Mouse (Mus musculus): ENCODE results near the gene Cers6. TPM values are rescaled to one million over a fixed set of nuclear protein-coding genes. Genes with fewer than 3 reads are reported as not detected.

Gene Cers6
- polyA plus RNA-seq, 1 experiment from 2014 or later: 18.9 TPM

DNA sequence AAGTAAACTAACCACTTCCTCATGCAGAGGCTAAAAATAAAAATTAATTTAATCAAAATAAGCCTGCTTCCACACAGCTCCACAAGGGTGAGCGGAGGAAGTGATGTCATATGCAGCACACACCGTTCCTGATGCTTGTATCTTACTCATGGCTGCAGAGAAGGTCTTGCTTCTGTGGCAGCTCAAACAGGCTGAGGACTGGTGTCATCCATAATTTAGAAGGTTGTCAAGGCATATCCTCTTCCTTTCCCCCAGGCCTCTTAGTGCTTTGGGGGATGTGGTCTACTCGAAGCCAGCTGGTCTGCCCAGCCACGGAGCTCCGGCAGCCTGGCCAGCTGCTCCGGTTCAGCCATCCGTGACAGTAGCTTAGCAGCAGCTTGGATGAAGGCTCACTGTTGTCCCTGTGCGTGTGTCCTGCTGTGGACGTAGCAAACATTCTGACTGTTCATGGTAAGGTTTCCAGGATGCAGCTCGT lies 267.7 kb downstream of the Cers6 start:
- ATAC-seq (ENCODE audit: extremely low read depth, insufficient number of reproducible peaks, low FRiP score, low TSS enrichment): no peak
- no peaks in the 10 kb centered on the region for H3K9me3 ChIP-seq
- 65% methylated on average over 10 of the region's 10 CpGs for WGBS

DNA sequence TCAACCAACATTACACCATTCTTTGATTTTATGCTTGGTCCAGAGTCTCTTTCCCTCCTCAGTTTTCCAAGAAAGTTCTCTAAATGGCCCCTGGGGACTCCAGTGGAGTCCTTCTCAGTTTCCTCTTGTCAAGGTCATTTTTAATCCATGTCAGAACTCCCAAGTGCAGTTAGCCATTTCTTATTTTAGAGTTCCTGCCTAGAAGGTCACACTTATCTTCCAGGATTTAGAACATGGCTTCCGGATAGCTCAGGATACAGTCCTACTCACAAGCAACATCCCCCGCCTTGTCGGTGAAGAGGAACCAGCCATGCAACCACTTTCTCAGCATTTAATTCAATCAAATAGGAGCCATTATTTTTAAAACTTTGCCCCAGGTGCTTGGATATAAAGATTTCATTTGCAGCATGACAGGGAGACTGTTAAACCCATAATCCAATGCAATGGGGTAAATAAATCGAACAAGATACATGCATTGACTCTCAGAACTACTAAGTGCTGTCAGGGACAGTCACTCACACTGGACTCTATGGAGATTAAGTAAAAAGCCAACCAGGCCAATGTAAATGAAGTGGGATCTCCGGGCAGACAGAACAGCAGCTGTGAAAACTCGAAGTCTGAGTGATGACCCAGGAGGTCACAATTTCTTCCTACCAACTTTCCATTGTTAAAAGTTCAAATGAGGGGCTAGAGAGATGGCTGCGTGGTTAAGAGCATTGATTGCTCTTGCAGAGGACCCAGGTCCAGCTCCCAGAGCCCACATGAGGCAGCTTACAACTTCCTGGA lies 268.4 kb downstream of the Cers6 start:
- Histone ChIP-seq H3K9ac (no peak overlapping the region), H3K9me3 (no peaks in the 10 kb centered on the region), H3K27me3 (replicated peaks) (no peaks in the 10 kb centered on the region), H3K27ac (replicated peaks) (peak overlapping the region; percentile 56; the same call in 1 of the 2 replicates), H3K4me3 (no peak overlapping the region), H3K36me3 (no peaks in the 10 kb centered on the region), H3K4me2 (no peak overlapping the region), H3K4me1 (peaks cover 15% of the 10 kb centered on the region)
- ATAC-seq (ENCODE audit: extremely low read depth, insufficient number of reproducible peaks, low FRiP score, low TSS enrichment): no peak
- 57% methylated on average over 7 of the region's 7 CpGs for WGBS

More for the DNA sequence above, 267.7 kb downstream of the Cers6 start:
- Histone ChIP-seq H3K36me3 (no peaks in the 10 kb centered on the region), H3K27me3 (replicated peaks) (no peaks in the 10 kb centered on the region), H3K4me3 (no peak overlapping the region), H3K4me1 (peaks cover 15% of the 10 kb centered on the region), H3K27ac (replicated peaks) (peak overlapping the region; percentile 56), H3K9ac (no peak overlapping the region), H3K4me2 (peak overlapping the region; percentile 22; the same call in 1 of the 2 replicates)

DNA sequence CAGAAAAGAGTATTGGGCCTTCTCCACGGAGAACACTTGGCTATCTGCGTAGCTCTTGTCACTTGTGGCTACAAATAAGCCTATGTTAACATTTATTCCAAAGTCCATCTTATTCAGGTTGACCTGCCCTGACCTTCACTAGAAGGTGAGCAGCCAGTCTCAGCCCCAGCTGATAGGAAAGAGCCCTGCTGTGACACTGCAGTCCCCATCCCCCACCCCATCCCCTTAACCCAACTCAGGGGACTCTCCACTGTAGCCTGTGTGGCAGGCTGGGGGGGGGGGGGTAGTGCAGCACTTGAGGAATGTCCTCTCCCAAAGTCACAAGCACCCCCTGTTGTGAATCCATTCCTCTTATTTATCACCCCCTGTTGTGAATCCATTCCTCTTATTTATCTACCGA lies 270.8 kb downstream of the Cers6 start:
- Histone ChIP-seq H3K27me3 (replicated peaks) (no peaks in the 10 kb centered on the region), H3K36me3 (no peaks in the 10 kb centered on the region), H3K4me3 (no peak overlapping the region), H3K9ac (no peak overlapping the region), H3K9me3 (no peaks in the 10 kb centered on the region), H3K4me1 (peaks cover 29% of the 10 kb centered on the region), H3K4me2 (no peak overlapping the region), H3K27ac (replicated peaks) (no peak overlapping the region)
- 41% methylated on average over 3 of the region's 3 CpGs for WGBS
- ATAC-seq (ENCODE audit: extremely low read depth, insufficient number of reproducible peaks, low FRiP score, low TSS enrichment): no peak

DNA sequence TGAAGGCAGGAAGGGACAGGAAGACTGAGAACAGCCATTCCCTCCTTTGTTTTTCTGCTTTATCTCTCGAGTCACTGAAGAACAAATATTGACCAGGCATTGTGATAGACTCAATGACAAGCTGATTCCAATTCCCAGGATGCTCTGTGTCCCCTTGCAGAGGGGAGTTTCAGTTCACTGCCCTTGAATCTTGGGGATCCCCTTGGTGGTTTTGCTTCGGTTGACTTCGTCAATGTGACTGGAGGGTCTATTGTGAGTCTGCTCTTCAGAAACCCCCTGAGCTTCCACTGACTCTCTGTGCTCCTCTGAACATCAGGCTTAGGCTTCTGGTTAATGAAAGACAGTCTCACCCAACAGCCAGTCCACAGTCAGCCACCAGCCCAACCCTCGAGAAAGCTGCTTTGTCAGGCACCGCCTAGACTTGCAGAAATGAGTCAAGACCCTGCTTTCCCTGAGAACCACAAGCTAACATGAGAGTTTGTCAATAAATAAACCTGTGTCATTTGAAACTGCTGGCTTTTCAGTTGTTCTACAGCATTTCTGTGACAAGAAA lies 271.3 kb downstream of the Cers6 start:
- Histone ChIP-seq H3K27me3 (replicated peaks) (no peaks in the 10 kb centered on the region), H3K27ac (replicated peaks) (no peak overlapping the region), H3K4me3 (no peak overlapping the region), H3K36me3 (no peaks in the 10 kb centered on the region), H3K9me3 (no peaks in the 10 kb centered on the region), H3K9ac (no peak overlapping the region), H3K4me1 (peaks cover 29% of the 10 kb centered on the region), H3K4me2 (no peak overlapping the region)
- WGBS: 51% methylated on average over 5 of the region's 5 CpGs
- no peak for ATAC-seq (ENCODE audit: extremely low read depth, insufficient number of reproducible peaks, low FRiP score, low TSS enrichment)

DNA sequence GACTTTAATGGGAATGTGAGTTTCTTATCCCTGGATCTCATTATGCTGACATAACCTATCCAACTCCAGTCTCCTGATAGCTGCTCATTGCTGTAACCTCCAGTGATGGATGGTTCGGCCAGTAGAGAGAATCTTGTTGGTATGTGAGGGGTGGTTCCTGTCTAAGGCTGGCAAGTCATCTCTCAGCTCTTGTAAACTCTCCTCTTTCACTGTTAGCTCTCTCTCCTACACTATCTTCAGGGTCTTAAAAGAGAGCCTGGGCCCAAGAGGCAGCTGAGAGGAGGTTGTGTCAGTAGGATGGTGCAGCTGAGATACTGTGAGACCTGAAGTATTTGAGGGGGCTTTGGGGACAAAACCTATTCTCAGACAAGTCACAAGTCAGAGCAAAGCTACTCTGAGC lies 272.9 kb downstream of the Cers6 start:
- no peaks in the 10 kb centered on the region for H3K9me3 ChIP-seq
- H3K36me3 ChIP-seq: no peaks in the 10 kb centered on the region
- no peak overlapping the region for H3K4me3 ChIP-seq
- no peak overlapping the region for H3K27ac ChIP-seq (replicated peaks)
- no peaks in the 10 kb centered on the region for H3K27me3 ChIP-seq (replicated peaks)
- no peak overlapping the region for H3K4me2 ChIP-seq
- WGBS: 58% methylated on average over 1 of the region's 1 CpGs
- no peak overlapping the region for H3K9ac ChIP-seq
- H3K4me1 ChIP-seq: peaks cover 21% of the 10 kb centered on the region
- no peak for ATAC-seq (ENCODE audit: extremely low read depth, insufficient number of reproducible peaks, low FRiP score, low TSS enrichment)

DNA sequence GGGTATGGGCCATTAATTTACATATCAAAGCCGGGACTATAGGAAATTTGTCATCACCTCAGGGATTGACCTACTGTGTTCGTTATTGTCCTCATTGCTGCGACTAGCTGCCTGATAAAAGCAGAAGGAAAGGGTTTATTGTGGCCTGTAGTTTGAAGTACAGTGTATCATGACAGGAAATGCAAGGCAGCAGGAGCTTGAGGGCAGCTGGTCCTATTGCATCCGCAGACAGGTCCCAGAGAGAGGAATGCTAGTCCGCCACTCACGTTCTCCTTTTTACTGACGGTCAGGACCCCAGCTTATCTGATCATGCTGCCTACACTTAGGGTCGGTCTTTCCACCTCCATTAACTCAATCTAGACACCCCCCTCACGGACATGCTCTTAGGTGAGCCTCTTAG lies 273.7 kb downstream of the Cers6 start:
- H3K9ac ChIP-seq: no peak overlapping the region
- H3K9me3 ChIP-seq: no peaks in the 10 kb centered on the region
- peaks cover 14% of the 10 kb centered on the region for H3K4me1 ChIP-seq
- WGBS: 44% methylated on average over 9 of the region's 9 CpGs
- H3K4me2 ChIP-seq: no peak overlapping the region
- no peak overlapping the region for H3K4me3 ChIP-seq
- H3K36me3 ChIP-seq: no peaks in the 10 kb centered on the region
- no peaks in the 10 kb centered on the region for H3K27me3 ChIP-seq (replicated peaks)
- no peak; the same call in 1 of the 2 replicates for ATAC-seq (ENCODE audit: extremely low read depth, insufficient number of reproducible peaks, low FRiP score, low TSS enrichment)
- no peak overlapping the region for H3K27ac ChIP-seq (replicated peaks)

DNA sequence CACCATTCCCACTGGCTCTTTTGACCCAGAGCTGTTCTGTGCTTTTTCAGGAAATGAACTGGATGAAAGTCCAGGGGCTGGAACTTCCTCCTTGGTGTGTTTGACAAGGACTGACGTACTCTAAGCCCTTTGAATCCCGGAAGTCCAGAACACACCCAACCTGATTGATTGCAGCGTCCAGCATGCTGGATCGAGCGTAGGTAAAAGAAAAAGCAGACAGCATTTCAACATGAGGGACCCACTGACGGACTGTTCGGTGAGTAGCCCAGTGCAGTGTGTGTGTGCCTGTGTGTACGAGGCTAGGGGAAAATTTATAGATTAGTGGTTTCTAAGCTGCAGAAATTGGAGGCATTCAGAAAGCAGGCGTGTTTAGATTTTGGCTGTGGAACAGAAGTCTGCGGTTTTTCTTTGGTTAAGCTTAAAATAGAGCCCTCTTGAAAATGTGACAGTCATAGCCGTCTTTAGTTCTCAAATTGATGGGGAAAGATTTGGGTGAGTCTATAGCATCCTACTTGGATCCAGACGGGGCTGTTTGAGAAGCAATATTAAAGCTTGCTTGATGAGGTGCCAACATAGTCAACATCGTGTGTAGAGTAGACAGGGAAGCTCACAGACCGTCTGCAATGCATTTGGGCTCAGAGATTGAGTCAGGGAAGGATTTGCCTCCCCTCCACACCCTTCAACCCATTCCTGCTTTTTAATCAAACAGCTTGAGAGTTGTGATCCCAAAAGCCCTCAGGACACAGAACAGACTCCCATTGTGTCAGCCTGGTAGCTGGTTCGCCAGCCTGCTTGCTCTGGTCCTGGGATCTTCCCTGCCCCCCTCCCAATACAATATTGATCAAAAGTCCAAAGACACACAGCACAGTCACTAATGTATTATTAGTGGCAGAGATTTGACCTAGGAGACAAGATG lies 274.7 kb downstream of the Cers6 start, which contains the start of gene Nostrin:
TSS of gene Nostrin (plus strand) at position 140 of the 916 bp plus-strand sequence.
- peaks cover 15% of the 10 kb centered on the region for H3K4me1 ChIP-seq
- no peak within 1 kb of the TSS for H3K9ac ChIP-seq
- no peak within 1 kb of the TSS for H3K27ac ChIP-seq (replicated peaks)
- no peaks in the 10 kb centered on the region for H3K27me3 ChIP-seq (replicated peaks)
- no peak for ATAC-seq (ENCODE audit: extremely low read depth, insufficient number of reproducible peaks, low FRiP score, low TSS enrichment)
- peak within 1 kb of the TSS; percentile 47 for H3K4me2 ChIP-seq
- no peaks in the 10 kb centered on the region for H3K9me3 ChIP-seq
- peak within 1 kb of the TSS; percentile 20 for H3K4me3 ChIP-seq
- WGBS: 49% methylated on average over 15 of the region's 15 CpGs
- no peaks in the 10 kb centered on the region for H3K36me3 ChIP-seq

DNA sequence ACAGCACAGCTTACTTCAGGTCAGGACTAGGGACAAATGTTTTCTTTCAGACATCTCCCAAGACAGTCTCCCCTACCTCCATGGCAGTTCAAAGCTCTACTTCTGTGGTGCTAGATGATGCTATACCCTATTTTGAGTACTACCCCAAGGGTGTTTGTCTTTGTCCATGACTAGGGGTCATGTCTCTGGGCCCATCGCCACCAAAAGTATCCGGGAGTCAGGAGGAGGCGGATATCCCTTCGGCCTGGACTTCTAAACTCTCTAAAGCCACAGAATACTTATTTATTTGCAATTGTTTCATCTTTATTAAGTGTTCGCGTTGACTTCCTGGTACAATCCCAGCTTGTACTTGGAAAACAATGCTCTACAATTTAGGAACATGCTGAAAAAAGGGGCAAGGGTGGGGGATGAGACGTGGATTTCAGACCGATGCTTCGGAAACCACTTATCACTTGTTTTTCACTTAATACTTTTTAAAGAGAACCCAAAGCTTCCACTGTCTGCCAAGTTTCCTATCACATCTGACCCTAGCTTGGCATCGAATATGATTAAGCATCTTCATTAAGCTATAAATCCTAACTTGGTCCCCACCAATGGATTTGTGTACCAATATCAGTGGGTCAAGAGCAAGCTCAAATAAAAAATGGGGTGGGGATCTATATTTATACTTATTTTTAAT lies 276.3 kb downstream of the Cers6 start:
- Histone ChIP-seq H3K36me3 (no peaks in the 10 kb centered on the region), H3K9ac (no peak overlapping the region), H3K4me2 (no peak overlapping the region), H3K4me1 (peaks cover 19% of the 10 kb centered on the region), H3K9me3 (no peaks in the 10 kb centered on the region), H3K4me3 (no peak overlapping the region), H3K27me3 (replicated peaks) (no peaks in the 10 kb centered on the region), H3K27ac (replicated peaks) (no peak overlapping the region)
- ATAC-seq (ENCODE audit: extremely low read depth, insufficient number of reproducible peaks, low FRiP score, low TSS enrichment): no peak
- 85% methylated on average over 10 of the region's 10 CpGs for WGBS

DNA sequence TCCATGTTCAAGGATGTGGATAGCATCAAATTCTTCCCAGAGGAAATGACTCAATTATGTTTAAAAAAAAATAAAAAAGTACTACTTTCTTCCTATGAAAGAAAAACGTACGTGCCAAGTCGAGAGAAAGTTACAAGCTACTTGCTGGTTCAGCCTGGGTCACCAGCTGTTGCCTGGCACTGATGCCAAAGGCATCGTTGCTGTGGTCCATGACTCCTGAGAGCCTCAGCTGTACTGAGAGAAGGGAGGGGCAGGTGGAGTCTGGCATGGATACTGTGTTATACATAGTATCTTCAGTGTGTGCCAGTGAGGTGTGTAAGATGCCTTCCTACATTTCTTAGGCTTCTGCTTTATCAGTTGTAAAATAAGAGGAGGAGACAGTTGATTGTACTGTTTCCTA lies 277.5 kb downstream of the Cers6 start:
- H3K9me3 ChIP-seq: no peaks in the 10 kb centered on the region
- 54% methylated on average over 4 of the region's 4 CpGs for WGBS
- H3K27ac ChIP-seq (replicated peaks): no peak overlapping the region
- ATAC-seq (ENCODE audit: extremely low read depth, insufficient number of reproducible peaks, low FRiP score, low TSS enrichment): no peak
- H3K9ac ChIP-seq: no peak overlapping the region
- no peak overlapping the region for H3K4me2 ChIP-seq
- H3K4me3 ChIP-seq: no peak overlapping the region
- H3K36me3 ChIP-seq: no peaks in the 10 kb centered on the region
- no peaks in the 10 kb centered on the region for H3K27me3 ChIP-seq (replicated peaks)
- H3K4me1 ChIP-seq: peaks cover 19% of the 10 kb centered on the region

DNA sequence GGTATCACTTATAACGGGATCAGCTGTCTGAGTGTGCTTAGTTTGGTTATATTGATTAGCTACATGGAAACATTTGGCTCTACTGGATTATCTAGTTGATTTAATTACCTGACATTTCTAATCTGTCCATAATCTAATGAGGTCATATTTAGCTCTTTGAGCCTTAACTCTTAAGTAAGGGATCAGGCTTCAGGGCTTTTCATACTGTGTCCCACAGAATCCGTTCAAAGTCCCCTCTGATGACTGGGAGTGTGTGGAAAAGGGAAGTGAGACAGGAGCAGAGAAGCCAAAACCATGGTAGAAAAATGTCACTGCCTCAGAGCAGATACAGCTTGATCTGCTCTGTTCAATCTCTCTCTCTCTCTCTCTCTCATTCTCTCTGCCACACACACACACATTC lies 279.0 kb downstream of the Cers6 start:
- no peak overlapping the region for H3K27ac ChIP-seq (replicated peaks)
- no peak for ATAC-seq (ENCODE audit: extremely low read depth, insufficient number of reproducible peaks, low FRiP score, low TSS enrichment)
- no peak overlapping the region for H3K4me3 ChIP-seq
- peaks cover 15% of the 10 kb centered on the region for H3K4me1 ChIP-seq
- H3K27me3 ChIP-seq (replicated peaks): no peaks in the 10 kb centered on the region
- no peaks in the 10 kb centered on the region for H3K9me3 ChIP-seq
- H3K36me3 ChIP-seq: no peaks in the 10 kb centered on the region
- WGBS: 61% methylated on average over 2 of the region's 2 CpGs
- H3K9ac ChIP-seq: no peak overlapping the region
- no peak overlapping the region for H3K4me2 ChIP-seq

DNA sequence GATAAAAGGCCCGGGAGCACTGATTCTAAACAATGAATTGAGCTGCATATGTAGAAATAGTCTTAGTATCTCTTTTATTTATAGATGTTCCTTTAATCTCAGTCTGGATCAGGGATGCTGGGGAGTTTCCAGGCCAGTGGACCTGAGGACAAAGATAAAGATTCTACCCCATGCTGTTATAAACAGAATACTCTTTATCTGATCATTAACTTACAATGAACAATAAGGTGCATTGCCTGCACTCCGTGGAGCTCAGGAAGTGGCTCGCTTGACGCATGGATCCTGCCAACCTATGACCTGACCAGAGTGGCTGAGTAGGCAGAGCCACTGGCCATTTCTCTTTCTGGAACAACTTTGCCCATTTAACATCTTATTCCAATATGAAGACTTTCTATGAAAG lies 279.6 kb downstream of the Cers6 start:
- Histone ChIP-seq H3K36me3 (no peaks in the 10 kb centered on the region), H3K27me3 (replicated peaks) (no peaks in the 10 kb centered on the region), H3K9me3 (no peaks in the 10 kb centered on the region), H3K4me1 (peaks cover 10% of the 10 kb centered on the region), H3K27ac (replicated peaks) (no peak overlapping the region), H3K9ac (no peak overlapping the region), H3K4me3 (no peak overlapping the region), H3K4me2 (no peak overlapping the region)
- 65% methylated on average over 4 of the region's 4 CpGs for WGBS
- ATAC-seq (ENCODE audit: extremely low read depth, insufficient number of reproducible peaks, low FRiP score, low TSS enrichment): no peak
